Mouse (Mus musculus) retina, adult 2 months (tissue): ENCODE results near the gene Csnk1d.

Source experiments
- DNase-seq: peaks from one replicate; pipeline ENCODE4 v3.0.0-alpha.2; 2012; ENCODE audit warnings: low read depth, low spot score

Csnk1d gene

DNA sequence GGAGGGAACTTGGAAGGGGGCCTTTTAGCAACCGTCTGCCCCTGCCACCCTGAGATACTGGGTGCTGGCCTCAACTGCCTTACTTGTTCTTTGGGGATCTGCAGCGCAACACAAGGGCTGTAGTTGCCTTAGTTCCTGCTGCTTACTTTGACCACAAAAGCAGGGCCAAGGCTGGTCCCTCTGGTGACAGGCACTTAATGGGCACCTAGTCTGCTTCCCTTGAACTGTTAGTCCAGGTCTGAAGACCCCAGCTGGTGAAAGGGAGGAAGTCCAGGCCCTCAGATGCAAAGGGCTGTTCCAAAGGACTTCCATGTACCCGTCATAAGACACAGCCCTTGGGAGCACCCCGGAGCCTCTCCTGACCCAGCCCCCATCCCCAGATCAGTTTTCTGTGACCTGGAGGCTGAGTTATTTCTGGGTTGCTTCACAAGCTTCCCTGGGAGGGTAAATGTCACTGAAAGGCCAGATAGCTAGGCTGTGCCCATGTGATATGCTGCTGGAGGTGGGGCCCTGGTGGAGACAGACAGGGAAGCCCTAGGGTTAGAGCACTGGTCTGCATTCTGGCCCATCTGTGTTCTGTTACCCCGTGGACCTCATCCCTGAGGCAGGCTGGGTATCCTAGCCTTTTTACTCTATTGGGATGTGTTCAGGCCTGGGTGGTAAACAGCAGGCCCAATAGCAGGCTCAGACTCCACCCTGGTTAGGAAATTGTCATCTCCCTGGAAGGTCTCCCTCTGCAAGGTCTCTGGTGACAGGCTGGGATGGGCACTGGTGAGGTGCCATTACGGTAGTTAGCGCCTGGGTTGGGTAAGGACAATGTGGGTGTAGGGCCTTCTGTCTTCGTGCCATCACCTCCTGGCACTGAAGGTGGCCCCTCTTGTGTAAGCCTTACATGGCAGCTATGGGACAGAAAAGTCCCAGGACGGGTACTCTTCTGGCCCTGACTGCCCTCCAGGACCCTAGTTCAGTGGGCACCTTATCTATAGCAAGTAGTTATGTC lies 39.1 kb downstream of the Csnk1d start:
- no peak for DNase-seq

DNA sequence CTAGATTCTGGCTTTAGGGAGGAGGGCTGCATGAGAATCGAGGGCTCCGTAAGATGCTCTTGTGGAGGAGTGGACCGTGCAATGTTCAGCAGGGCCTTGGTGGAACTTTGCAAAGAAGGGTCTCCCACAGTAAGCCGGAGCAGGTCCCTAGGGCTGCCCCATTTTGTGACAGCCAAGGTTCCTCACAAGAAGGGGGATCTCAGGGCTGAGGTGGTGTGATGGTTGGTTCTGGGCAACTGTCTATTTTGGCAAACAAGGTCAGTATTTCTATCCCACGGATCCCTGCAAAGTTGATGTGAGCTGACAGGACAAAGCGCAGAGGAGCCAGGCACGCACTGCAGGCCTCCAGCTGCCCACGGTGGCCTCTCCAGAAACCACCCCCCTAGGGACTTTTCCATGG lies 39.9 kb downstream of the Csnk1d start:
- no peak for DNase-seq

DNA sequence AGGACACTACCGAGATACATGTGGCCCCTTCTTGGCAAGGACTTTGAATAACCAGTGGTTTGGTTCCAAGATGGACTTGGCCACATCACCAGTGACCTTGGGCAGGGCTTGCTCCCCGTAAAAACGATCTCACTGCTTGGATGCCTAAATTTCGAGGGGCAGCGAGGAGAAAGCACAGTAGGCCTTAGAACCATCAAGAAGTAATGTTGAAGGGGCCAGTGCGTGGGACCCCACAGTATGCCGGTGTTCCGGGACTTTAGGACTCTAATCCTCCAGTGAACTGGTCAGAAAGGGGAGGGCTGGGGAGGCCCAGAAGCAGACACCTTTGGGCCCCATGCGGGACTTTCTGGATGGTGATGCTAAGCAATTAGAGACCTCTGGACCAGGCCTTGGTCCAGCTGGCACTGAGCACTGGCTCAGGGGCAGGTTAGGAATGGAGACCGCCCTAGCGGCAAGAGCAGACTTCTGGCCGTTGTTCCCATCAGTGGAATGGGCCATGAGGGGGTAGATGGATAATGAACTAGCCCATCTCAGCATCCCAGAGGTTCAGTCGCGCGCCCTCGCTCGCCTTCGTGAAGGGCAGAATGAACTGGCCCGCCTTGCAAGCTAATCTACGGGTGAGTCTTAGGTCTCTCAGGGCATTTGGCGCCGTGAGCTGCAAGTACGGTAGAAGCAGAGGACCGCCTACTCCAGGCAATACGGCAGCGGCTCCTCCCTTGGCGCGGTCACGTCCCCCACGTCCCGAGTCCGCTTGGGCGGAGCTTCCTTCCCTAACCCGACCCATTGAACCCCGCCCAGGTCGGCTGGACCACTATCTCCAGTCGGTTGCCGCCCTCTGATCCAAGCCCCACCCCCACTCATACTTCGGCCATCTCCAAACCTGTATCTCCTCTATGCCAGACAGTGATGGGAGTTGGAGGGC lies 40.6 kb downstream of the Csnk1d start:
- DNase-seq: peak; percentile 89

DNA sequence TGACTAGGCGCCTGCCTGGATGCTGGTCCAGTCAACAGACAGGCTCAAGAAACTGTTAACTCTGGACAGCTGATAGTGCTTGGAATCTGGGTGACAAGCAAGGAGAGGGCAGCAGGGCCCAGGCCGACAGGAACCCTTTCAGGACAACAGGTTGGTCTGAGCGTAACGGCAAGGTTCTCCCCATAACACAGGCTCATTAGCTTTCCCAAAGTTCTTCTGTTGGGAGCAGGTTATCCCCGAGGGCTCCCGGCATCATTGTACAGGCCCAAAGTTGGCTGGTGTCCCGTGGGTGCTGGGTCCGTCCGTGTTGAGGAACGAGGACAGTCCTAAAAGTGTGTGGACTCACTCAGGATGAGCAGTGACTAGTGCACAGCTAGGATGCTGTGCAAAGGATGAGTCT lies 41.3 kb downstream of the Csnk1d start:
- DNase-seq: no peak

- peak; percentile 41 for DNase-seq
These were observed 42.0 kb downstream of the Csnk1d start for GRCm38 (mm10) chr11:120948861-120949851.

DNA sequence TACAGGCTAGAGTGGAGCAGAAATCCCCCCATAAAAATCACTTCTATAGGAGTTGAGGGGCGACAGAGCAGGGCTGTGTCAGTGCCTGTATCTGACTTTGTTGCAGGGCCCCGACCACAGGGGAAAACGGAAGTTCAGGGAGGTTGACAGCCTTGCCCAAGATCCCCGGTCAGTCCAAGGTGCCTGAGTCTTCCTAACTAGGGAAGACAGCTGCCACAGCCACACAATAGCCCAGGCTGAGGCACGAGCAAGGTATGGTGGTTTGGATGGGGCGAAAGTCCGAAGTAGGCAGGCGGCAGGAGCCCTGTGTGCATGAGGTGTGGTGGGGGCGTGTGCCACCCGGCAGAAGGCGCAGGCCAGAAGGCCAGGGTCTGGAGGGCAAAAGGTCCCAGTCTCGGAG lies 42.8 kb downstream of the Csnk1d start, which contains the start of gene Slc16a3:
Gene Slc16a3, plus strand, starts transcription at position 153 of the 400 bp plus-strand sequence.
- no peak for DNase-seq

DNA sequence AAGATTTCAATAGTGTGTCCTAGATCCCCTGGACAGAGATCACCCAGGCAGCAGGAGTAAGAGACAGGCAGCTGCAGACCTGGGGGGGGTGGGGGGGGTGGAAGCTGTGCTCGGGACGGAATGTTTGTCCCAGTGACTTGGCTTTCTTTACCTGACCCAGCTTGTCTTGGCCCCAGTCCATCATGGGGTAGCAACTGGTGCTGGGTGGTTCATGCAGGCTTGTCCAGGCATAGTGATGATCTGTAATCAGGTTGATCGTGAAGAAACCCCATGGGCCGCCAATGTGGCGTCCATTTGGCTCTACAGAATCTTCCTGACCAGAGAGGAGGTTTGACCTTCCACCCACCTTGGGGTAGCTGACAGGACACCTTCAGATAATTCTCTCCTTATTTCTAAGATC lies 45.2 kb downstream of the Csnk1d start:
- no peak for DNase-seq

DNA sequence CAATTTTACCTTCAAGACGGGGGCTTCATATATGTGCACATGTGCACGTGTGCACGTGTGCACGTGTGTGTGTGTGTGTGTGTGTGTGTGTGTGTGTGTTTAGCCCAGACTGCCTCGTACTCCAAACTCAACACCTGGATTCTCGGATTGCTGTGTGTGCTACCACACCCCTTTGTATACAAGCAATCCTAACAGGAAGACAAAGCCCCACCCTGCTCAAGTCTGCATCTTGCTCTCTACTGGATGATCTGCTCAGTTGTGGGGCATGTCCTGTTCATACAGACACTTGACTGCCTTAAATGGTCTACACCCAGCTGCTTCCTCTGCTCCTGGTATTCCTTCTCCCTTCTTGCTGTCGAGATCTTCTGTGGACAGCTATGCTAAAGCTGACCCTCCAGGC lies 45.9 kb downstream of the Csnk1d start:
- DNase-seq: no peak

DNA sequence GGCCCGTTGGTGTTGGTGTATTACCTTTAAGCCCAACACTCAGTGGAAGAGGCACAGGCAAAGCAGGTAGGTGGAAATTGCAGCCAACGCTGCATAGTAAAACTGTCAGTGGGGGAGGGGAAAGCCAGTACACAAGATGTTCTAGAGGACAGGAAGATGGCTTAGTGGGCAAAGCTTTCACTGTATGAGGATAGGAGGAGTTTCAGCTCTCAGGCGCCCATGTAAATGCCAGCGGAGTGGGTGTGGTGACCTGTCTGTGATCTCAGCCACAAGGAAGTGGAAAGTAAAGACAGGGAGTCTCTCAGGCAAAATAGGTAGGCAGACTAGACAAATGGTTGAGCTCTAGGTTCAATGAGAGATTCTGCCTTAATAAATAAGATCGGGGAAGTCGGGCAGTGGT lies 50.2 kb downstream of the Csnk1d start:
- DNase-seq: no peak

GRCm38 (mm10) chr11:120939712-120940341 lies 51.3 kb downstream of the Csnk1d start:
- DNase-seq: no peak

GRCm38 (mm10) chr11:120938795-120939194 lies 52.3 kb downstream of the Csnk1d start:
- DNase-seq: no peak

DNA sequence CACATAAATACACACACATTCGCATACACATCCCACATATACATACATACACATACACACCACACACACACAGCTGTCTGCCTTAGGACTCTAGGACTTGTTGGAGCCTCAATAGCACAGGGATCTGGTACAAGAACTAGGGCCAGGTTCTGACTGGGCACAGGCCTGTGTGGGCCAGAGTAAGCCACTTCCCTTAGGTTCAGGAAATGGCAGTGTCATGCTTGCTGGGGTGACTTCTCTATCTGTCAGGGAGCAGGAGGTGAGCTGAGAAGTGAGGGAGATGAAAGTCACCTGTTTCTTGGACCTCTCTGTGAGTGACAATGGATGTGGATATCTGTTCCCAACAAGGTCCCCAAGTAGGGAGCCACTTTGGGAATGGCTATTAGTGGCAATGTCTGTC lies 53.2 kb downstream of the Csnk1d start:
- DNase-seq: no peak

GRCm38 (mm10) chr11:120932564-120933398 lies 58.3 kb downstream of the Csnk1d start, which contains the start of gene Ccdc57:
Gene Ccdc57 (minus strand): TSS chr11:120932872.
- DNase-seq: peak; percentile 79

DNA sequence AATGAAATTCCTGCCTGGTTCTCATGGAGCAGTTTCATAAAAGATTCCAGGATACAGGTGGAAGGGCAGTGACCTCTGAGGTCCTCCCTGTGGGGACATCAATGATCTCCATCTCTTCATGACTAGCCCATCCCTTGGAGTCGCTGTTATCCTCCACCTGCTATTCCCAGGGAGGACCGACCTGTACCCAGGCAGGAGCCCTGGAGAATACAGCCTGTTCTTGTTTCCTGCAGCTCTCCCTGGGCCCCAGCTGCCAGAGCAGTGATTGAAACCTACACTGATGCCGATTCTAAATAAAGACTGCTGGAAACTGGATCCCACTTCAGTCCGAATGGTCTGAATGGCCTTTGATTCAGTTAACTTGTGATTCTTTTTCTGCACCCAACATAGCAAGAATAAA lies 59.7 kb downstream of the Csnk1d start:
- no peak for DNase-seq

- no peak for DNase-seq
These were observed 62.7 kb downstream of the Csnk1d start for GRCm38 (mm10) chr11:120928468-120928867.

- DNase-seq: no peak
These were observed 68.6 kb downstream of the Csnk1d start for GRCm38 (mm10) chr11:120922528-120922927.

DNA sequence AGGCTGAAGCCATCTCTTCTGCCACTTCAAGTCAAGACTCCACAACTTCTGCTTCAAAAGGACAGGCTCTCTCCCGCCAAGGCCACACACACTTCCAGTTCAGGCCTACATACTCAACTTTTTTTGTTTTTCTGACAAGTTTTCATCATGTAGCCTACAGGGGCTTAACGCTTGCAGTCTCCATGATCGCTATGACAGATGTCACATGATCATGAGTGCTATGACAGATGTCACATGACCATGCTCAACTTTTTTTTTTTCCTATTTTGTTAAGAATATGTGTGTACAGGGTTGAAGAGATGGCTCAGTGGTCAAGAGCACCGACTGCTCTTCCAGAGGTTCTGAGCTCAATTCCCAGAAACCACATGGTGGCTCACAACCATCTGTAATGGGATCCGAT lies 73.4 kb downstream of the Csnk1d start:
- no peak for DNase-seq

DNA sequence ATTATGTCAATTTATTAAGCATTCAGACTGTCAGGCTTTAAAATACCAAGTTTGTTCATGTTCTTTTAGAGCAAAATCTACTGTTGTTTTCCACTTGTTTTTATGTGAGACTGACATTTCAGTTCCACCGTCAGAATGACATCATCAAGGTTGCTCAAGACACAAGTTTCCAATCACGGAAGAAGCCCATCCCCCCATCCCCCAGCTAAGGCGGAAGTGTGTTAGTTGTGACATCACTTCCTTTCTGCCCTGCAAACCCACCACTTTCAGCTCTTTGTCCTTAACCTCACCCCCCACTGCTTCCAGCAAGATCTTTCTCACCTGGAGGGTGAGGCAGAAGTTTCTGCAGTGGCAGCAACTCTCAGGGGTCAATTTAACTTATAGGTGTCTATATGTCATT lies 74.7 kb downstream of the Csnk1d start:
- no peak for DNase-seq

- no peak for DNase-seq
These were observed 77.3 kb downstream of the Csnk1d start for GRCm38 (mm10) chr11:120913796-120914195.
